Mouse (Mus musculus): ENCODE results near the gene Olfml2a. TPM values are rescaled to one million over a fixed set of nuclear protein-coding genes. Genes with fewer than 3 reads are reported as not detected.

The Olfml2a gene
- polyA plus RNA-seq, 1 experiment from 2014 or later = 0.12 TPM

Other genes with a start within 250 kb of the Olfml2a start
- not detected in 2 replicates for gene Nr5a1, start 217.4 kb upstream of the Olfml2a start, polyA plus RNA-seq (2015; fragmentation: Nextera tagmentation; extraction: Ambion mirVana)
- 0.83 and 1.4 TPM in 2 replicates for gene Nr6a1, start 4.3 kb upstream of the Olfml2a start, polyA plus RNA-seq (2015; fragmentation: Nextera tagmentation; extraction: Ambion mirVana)
- gene Wdr38, start 65.5 kb downstream of the Olfml2a start, polyA plus RNA-seq (2015; fragmentation: Nextera tagmentation; extraction: Ambion mirVana) = 0.66 and 0.76 TPM in 2 replicates
- 74.0 and 76.6 TPM in 2 replicates for gene Arpc5l, start 73.4 kb downstream of the Olfml2a start, polyA plus RNA-seq (2015; fragmentation: Nextera tagmentation; extraction: Ambion mirVana)
- gene Rpl35, start 73.6 kb downstream of the Olfml2a start, polyA plus RNA-seq (2015; fragmentation: Nextera tagmentation; extraction: Ambion mirVana) = 845 and 923 TPM in 2 replicates
- gene Golga1, start 133.6 kb downstream of the Olfml2a start, polyA plus RNA-seq (2015; fragmentation: Nextera tagmentation; extraction: Ambion mirVana) = 9.9 and 11.3 TPM in 2 replicates

Data from liver, embryonic 13.5 days (tissue).